Mouse (Mus musculus) liver, embryonic 14.5 days (tissue): ENCODE results near the gene Actn1. TPM values are rescaled to one million over a fixed set of nuclear protein-coding genes. Genes with fewer than 3 reads are reported as not detected.

ENCODE experiments used
- ATAC-seq: fragments of 200-750 bp; cut with Nextera tagmentation; 2 replicates; pipeline ENCODE4 v1.8.0; 2017; ENCODE audit warnings: moderate number of reproducible peaks, mild to moderate bottlenecking, moderate library complexity; ENCODE audit not compliant: insufficient read depth
- DNase-seq, 3 experiments: peaks; one replicate each; pipeline ENCODE4 v3.0.0-alpha.2; 2012 to 2013; ENCODE audit warnings: low read depth in 3 of 3, low spot score in 3 of 3
- H3K27ac ChIP-seq: fragments of 300-500 bp; sonication (generic); 2 replicates; pipeline ENCODE4 v1.5.1; 2014; ENCODE audit warnings: moderate library complexity, mild to moderate bottlenecking, control low read depth, inconsistent platforms
- H3K27me3 ChIP-seq: fragments of 300-500 bp; sonication (generic); 2 replicates; pipeline ENCODE4 v1.6.1; 2014; ENCODE audit warnings: mild to moderate bottlenecking, low read length, moderate library complexity; ENCODE audit not compliant: control insufficient read depth, insufficient read depth
- H3K36me3 ChIP-seq: fragments of 300-500 bp; sonication (generic); replicated peaks from 2 replicates; pipeline ENCODE4 v1.6.1; 2014; ENCODE audit warnings: low read depth; ENCODE audit not compliant: control insufficient read depth, insufficient read depth
- H3K4me1 ChIP-seq, 2 experiments: fragments of 200-500 bp in 1 of 2; fragments of 300-500 bp in 1 of 2; sonication (generic) in 1 of 2; replicated peaks; 2 replicates each; pipeline ENCODE4 v1.6.1; 2012 to 2014; ENCODE audit warnings: antibody characterized with exemption in 1 of 2, inconsistent platforms in 1 of 2, low read length in 1 of 2; ENCODE audit not compliant: control insufficient read depth in 2 of 2, insufficient read depth in 2 of 2
- H3K4me2 ChIP-seq: fragments of 300-500 bp; sonication (generic); 2 replicates; pipeline ENCODE4 v1.6.1; 2014; ENCODE audit warnings: low read depth, mild to moderate bottlenecking, control low read depth, moderate library complexity
- H3K4me3 ChIP-seq, 2 experiments: fragments of 200-500 bp in 1 of 2; fragments of 300-500 bp in 1 of 2; sonication (generic) in 1 of 2; 2 replicates each; pipeline ENCODE4 v1.5.1; 2012 to 2014; ENCODE audit warnings: low read depth in 2 of 2, low read length in 2 of 2, mild to moderate bottlenecking in 2 of 2, control low read depth in 1 of 2, inconsistent platforms in 1 of 2, moderate library complexity in 1 of 2; ENCODE audit not compliant: insufficient read depth in 1 of 2
- H3K9ac ChIP-seq: fragments of 300-500 bp; sonication (generic); replicated peaks from 2 replicates; pipeline ENCODE4 v1.6.1; 2014; ENCODE audit warnings: mild to moderate bottlenecking, control low read depth, moderate library complexity
- H3K9me3 ChIP-seq: fragments of 300-500 bp; sonication (generic); 2 replicates; pipeline ENCODE4 v1.6.1; 2016; ENCODE audit warnings: low read length, mixed read lengths; ENCODE audit not compliant: control insufficient read depth
- CTCF ChIP-seq: IDR thresholded peaks from 2 replicates; pipeline ENCODE4 v1.5.1; 2016; ENCODE audit warnings: antibody characterized with exemption, low read depth, control low read depth
- EP300 ChIP-seq: IDR thresholded peaks from 2 replicates; pipeline ENCODE4 v1.6.1; 2016; ENCODE audit warnings: antibody characterized with exemption, low read depth
- WGBS: fragments of 180-500 bp; shearing (Covaris S2); extraction: QIAGEN DNeasy Blood & Tissue Kit; methylation state at CpG from one replicate; pipeline ENCODE4 v1.1.7; 2014; ENCODE audit not compliant: insufficient replicate concordance; 5-methylcytosine and 5-hydroxymethylcytosine counted together
- polyA plus RNA-seq, 2 experiments: library from polyadenylated mRNA; depleted of rRNA in 1 of 2; stranded (reverse) in 1 of 2; unstranded in 1 of 2; fragments of >200 nt; fragmentation: Nextera tagmentation in 1 of 2; extraction: Ambion mirVana in 1 of 2; gene quantifications; 2 replicates each; pipeline versions ENCODE4 v1.2.1 to v1.2.3; 2012 to 2014

Actn1 gene
- polyA plus RNA-seq, 2 experiments: 5.6 to 14.0 TPM

DNA sequence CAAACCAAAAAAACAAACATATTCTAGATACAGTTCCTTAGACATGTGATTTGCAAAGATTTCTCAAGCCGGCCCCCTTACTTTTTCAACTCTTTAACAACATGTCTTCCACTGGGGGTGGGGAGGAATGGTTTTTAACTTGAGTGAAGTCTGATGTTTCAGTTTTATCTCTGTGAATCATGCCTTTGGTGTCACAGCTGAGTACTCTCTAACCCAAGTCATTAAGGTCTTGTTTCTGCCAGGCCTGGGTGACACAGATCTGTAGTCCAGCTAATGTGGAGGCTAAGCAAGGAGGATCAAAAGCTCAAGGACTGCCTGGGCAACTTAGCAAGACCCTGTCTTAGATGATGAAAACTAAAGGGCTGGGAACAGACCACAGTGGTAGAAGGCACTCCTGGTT, 141.6 kb downstream of the Actn1 start:
- Histone ChIP-seq H3K4me1 (peaks cover 22 to 33% of the 10 kb centered on the region in 2 experiments), H3K27ac (no peak overlapping the region), H3K4me3 (no peak overlapping the region), H3K9me3 (no peaks in the 10 kb centered on the region), H3K36me3 (no peaks in the 10 kb centered on the region; the same call in 1 of the 2 replicates), H3K27me3 (no peaks in the 10 kb centered on the region), H3K4me2 (no peak overlapping the region), H3K9ac (no peak overlapping the region)
- WGBS: 73% methylated on average over 1 of the region's 1 CpGs
- ATAC-seq (no peak), DNase-seq (no peak)
- TF ChIP-seq CTCF: no peak
- no peak for TF ChIP-seq EP300

Other genes starting within 250 kb of the Actn1 start
- gene Zfp36l1, start 147.4 kb downstream of the Actn1 start, polyA plus RNA-seq (2012; rRNA removed): 19.4 and 23.5 TPM in 2 replicates
- 22.7 and 28.5 TPM in 2 replicates for gene Zfp36l1, start 147.4 kb downstream of the Actn1 start, polyA plus RNA-seq (2014; fragmentation: Nextera tagmentation; extraction: Ambion mirVana)
- gene Dcaf5, start 176.2 kb upstream of the Actn1 start, polyA plus RNA-seq (2012; rRNA removed): 3.1 and 4.0 TPM in 2 replicates
- gene Dcaf5, start 176.2 kb upstream of the Actn1 start, polyA plus RNA-seq (2014; fragmentation: Nextera tagmentation; extraction: Ambion mirVana): 1.6 and 2.3 TPM in 2 replicates
- gene Exd2, start 202.7 kb upstream of the Actn1 start, polyA plus RNA-seq (2012; rRNA removed): 3.7 and 4.2 TPM in 2 replicates
- gene Exd2, start 202.7 kb upstream of the Actn1 start, polyA plus RNA-seq (2014; fragmentation: Nextera tagmentation; extraction: Ambion mirVana): 5.1 and 5.5 TPM in 2 replicates